Mouse (Mus musculus): Measurements from ENCODE around the gene Epb41l3. TPM values are rescaled to one million over a fixed set of nuclear protein-coding genes. Genes with fewer than 3 reads are reported as not detected.

The Epb41l3 gene
- polyA plus RNA-seq, 1 experiment = 5.8 TPM

GRCm38 (mm10) chr17:69060388-69060787 is 15.1 kb upstream of the Epb41l3 start:
- Histone ChIP-seq H3K27me3 (ENCODE audit: control insufficient read depth, insufficient read depth, low read length) (no peaks in the 10 kb centered on the region), H3K36me3 (ENCODE audit: control insufficient read depth, insufficient read depth, low read length) (no peaks in the 10 kb centered on the region), H3K27ac (ENCODE audit: insufficient read depth, low read length) (no peak overlapping the region), H3K4me1 (ENCODE audit: control insufficient read depth, insufficient read depth, insufficient read length) (no peaks in the 10 kb centered on the region), H3K4me3 (ENCODE audit: extremely low read depth, insufficient read depth, insufficient read length) (no peak overlapping the region)
- 92% methylated on average over 7 of the region's 7 CpGs for WGBS
- no peak for TF ChIP-seq CTCF (IDR thresholded peaks at IDR 0.05; ENCODE audit: extremely low read depth, insufficient read depth, insufficient read length, insufficient replicate concordance)
- TF ChIP-seq POLR2A (IDR thresholded peaks at IDR 0.05; ENCODE audit: low read depth, low read length) = no peak
- no peak for DNase-seq (ENCODE audit: low read depth in 1 of 2, low spot score in 2 of 2)

GRCm38 (mm10) chr17:69061883-69062745 is 13.4 kb upstream of the Epb41l3 start:
- H3K27ac ChIP-seq (ENCODE audit: insufficient read depth, low read length) = no peak overlapping the region
- H3K4me3 ChIP-seq (ENCODE audit: extremely low read depth, insufficient read depth, insufficient read length) = no peak overlapping the region
- no peak for DNase-seq (ENCODE audit: low read depth in 1 of 2, low spot score in 2 of 2)
- no peaks in the 10 kb centered on the region for H3K36me3 ChIP-seq (ENCODE audit: control insufficient read depth, insufficient read depth, low read length)
- H3K27me3 ChIP-seq (ENCODE audit: control insufficient read depth, insufficient read depth, low read length) = no peaks in the 10 kb centered on the region
- 85% methylated on average over 9 of the region's 9 CpGs for WGBS
- TF ChIP-seq POLR2A (IDR thresholded peaks at IDR 0.05; ENCODE audit: low read depth, low read length) (no peak), CTCF (IDR thresholded peaks at IDR 0.05; ENCODE audit: extremely low read depth, insufficient read depth, insufficient read length, insufficient replicate concordance) (no peak)
- H3K4me1 ChIP-seq (ENCODE audit: control insufficient read depth, insufficient read depth, insufficient read length) = no peaks in the 10 kb centered on the region

GRCm38 (mm10) chr17:69067937-69068739 is 7.3 kb upstream of the Epb41l3 start:
- no peaks in the 10 kb centered on the region for H3K4me1 ChIP-seq (ENCODE audit: control insufficient read depth, insufficient read depth, insufficient read length)
- H3K4me3 ChIP-seq (ENCODE audit: extremely low read depth, insufficient read depth, insufficient read length) = no peak overlapping the region
- no peak overlapping the region for H3K27ac ChIP-seq (ENCODE audit: insufficient read depth, low read length)
- H3K27me3 ChIP-seq (ENCODE audit: control insufficient read depth, insufficient read depth, low read length) = no peaks in the 10 kb centered on the region
- no peaks in the 10 kb centered on the region for H3K36me3 ChIP-seq (ENCODE audit: control insufficient read depth, insufficient read depth, low read length)
- 71% methylated on average over 11 of the region's 11 CpGs for WGBS
- TF ChIP-seq CTCF (IDR thresholded peaks at IDR 0.05; ENCODE audit: extremely low read depth, insufficient read depth, insufficient read length, insufficient replicate concordance) = no peak
- no peak for TF ChIP-seq POLR2A (IDR thresholded peaks at IDR 0.05; ENCODE audit: low read depth, low read length)
- DNase-seq (ENCODE audit: low read depth in 1 of 2, low spot score in 2 of 2) = no peak

GRCm38 (mm10) chr17:69074095-69074494 is 1.4 kb upstream of the Epb41l3 start:
- WGBS = 89% methylated on average over 4 of the region's 4 CpGs
- no peak overlapping the region for H3K27ac ChIP-seq (ENCODE audit: insufficient read depth, low read length)
- DNase-seq (ENCODE audit: low read depth in 1 of 2, low spot score in 2 of 2) = no peak
- TF ChIP-seq CTCF (IDR thresholded peaks at IDR 0.05; ENCODE audit: extremely low read depth, insufficient read depth, insufficient read length, insufficient replicate concordance) = no peak
- TF ChIP-seq POLR2A (IDR thresholded peaks at IDR 0.05; ENCODE audit: low read depth, low read length) = no peak
- H3K4me1 ChIP-seq (ENCODE audit: control insufficient read depth, insufficient read depth, insufficient read length) = no peaks in the 10 kb centered on the region
- no peaks in the 10 kb centered on the region for H3K36me3 ChIP-seq (ENCODE audit: control insufficient read depth, insufficient read depth, low read length)
- no peak overlapping the region for H3K4me3 ChIP-seq (ENCODE audit: extremely low read depth, insufficient read depth, insufficient read length)
- no peaks in the 10 kb centered on the region; the same call in 1 of the 2 replicates for H3K27me3 ChIP-seq (ENCODE audit: control insufficient read depth, insufficient read depth, low read length)

- Histone ChIP-seq H3K4me1 (ENCODE audit: control insufficient read depth, insufficient read depth, insufficient read length) (no peaks in the 10 kb centered on the region), H3K36me3 (ENCODE audit: control insufficient read depth, insufficient read depth, low read length) (no peaks in the 10 kb centered on the region), H3K4me3 (ENCODE audit: extremely low read depth, insufficient read depth, insufficient read length) (no peak overlapping the region), H3K27ac (ENCODE audit: insufficient read depth, low read length) (no peak overlapping the region), H3K27me3 (ENCODE audit: control insufficient read depth, insufficient read depth, low read length) (no peaks in the 10 kb centered on the region; the same call in 1 of the 2 replicates)
- no peak for DNase-seq (ENCODE audit: low read depth in 1 of 2, low spot score in 2 of 2)
- TF ChIP-seq POLR2A (IDR thresholded peaks at IDR 0.05; ENCODE audit: low read depth, low read length) (no peak), CTCF (IDR thresholded peaks at IDR 0.05; ENCODE audit: extremely low read depth, insufficient read depth, insufficient read length, insufficient replicate concordance) (no peak)
- 5% methylated on average over 28 of the region's 28 CpGs for WGBS
These were observed 749 bp downstream of the Epb41l3 start for GRCm38 (mm10) chr17:69076238-69076625.

GRCm38 (mm10) chr17:69076747-69077543 is 1.5 kb downstream of the Epb41l3 start:
- DNase-seq (ENCODE audit: low read depth in 1 of 2, low spot score in 2 of 2) = no peak
- Histone ChIP-seq H3K4me1 (ENCODE audit: control insufficient read depth, insufficient read depth, insufficient read length) (no peaks in the 10 kb centered on the region), H3K36me3 (ENCODE audit: control insufficient read depth, insufficient read depth, low read length) (no peaks in the 10 kb centered on the region), H3K4me3 (ENCODE audit: extremely low read depth, insufficient read depth, insufficient read length) (no peak overlapping the region), H3K27ac (ENCODE audit: insufficient read depth, low read length) (no peak overlapping the region), H3K27me3 (ENCODE audit: control insufficient read depth, insufficient read depth, low read length) (no peaks in the 10 kb centered on the region; the same call in 1 of the 2 replicates)
- WGBS = 8% methylated on average over 25 of the region's 25 CpGs
- TF ChIP-seq CTCF (IDR thresholded peaks at IDR 0.05; ENCODE audit: extremely low read depth, insufficient read depth, insufficient read length, insufficient replicate concordance) (no peak), POLR2A (IDR thresholded peaks at IDR 0.05; ENCODE audit: low read depth, low read length) (no peak)
